Mouse (Mus musculus): ENCODE measurements at regions not wholly inside any gene's neighbourhood (a gene's known extent, or its start where the extent isn't known, plus 50 kb on each side); places are given as distances from the start of the nearest gene placed in this dataset.

DNA sequence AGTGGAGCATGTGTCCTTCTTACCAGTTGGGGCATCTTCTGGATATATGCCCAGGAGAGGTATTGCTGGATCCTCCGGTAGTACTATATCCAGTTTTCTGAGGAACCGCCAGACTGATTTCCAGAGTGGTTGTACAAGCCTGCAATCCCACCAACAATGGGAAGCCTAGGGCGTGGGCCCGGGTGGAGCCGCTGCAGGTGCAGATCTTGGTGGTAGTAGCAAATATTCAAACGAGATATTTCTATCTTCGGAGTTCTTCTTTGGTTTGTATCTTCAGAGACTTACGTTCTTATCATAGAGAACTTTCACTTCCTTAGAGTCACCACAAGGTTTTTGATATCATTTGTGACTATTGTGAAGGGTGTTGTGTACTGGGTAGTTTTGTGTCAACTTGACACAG is 60.2 kb upstream of the Btbd35f28 start:
- DNase-seq = peak; percentile 5 to 6
